Mouse (Mus musculus) erythroblast, embryonic 14.5 days (primary cell): Measurements from ENCODE around the gene Tfip11. TPM values are rescaled to one million over a fixed set of nuclear protein-coding genes. Genes with fewer than 3 reads are reported as not detected.
A peak's percentile ranks its signal among the peaks of the same experiment; 100 is the strongest.

Source experiments
- H3K27me3 ChIP-seq: 2 replicates; pipeline ENCODE4 v1.6.1; 2012; ENCODE audit warnings: inconsistent platforms; ENCODE audit not compliant: control insufficient read depth
- H3K36me3 ChIP-seq: 2 replicates; pipeline ENCODE4 v1.6.1; 2012; ENCODE audit warnings: mild to moderate bottlenecking, inconsistent platforms; ENCODE audit not compliant: control insufficient read depth
- H3K4me1 ChIP-seq: 2 replicates; pipeline ENCODE4 v1.6.1; 2012; ENCODE audit warnings: inconsistent platforms; ENCODE audit not compliant: control insufficient read depth
- H3K4me3 ChIP-seq: replicated peaks from 2 replicates; pipeline ENCODE3; 2012; ENCODE audit warnings: moderate library complexity, mild to moderate bottlenecking, inconsistent platforms
- H3K9me3 ChIP-seq: 2 replicates; pipeline ENCODE4 v1.6.1; 2012; ENCODE audit warnings: low read length, inconsistent platforms, mixed read lengths; ENCODE audit not compliant: control insufficient read depth
- GATA1 ChIP-seq: IDR thresholded peaks from 2 replicates; pipeline ENCODE4 v1.6.1; 2012; ENCODE audit warnings: low read length, inconsistent platforms, mixed read lengths
- TAL1 ChIP-seq: IDR thresholded peaks from 3 replicates; pipeline ENCODE4 v1.6.1; 2012; ENCODE audit warnings: low read length, inconsistent platforms, mixed read lengths
- polyA plus RNA-seq: library from polyadenylated mRNA; stranded (reverse); fragments of >175 nt; gene quantifications from 2 replicates; pipeline ENCODE4 v1.2.3, GENCODE M21; 2012

The Tfip11 gene
- 4.3 and 5.1 TPM in 2 replicates for polyA plus RNA-seq

DNA sequence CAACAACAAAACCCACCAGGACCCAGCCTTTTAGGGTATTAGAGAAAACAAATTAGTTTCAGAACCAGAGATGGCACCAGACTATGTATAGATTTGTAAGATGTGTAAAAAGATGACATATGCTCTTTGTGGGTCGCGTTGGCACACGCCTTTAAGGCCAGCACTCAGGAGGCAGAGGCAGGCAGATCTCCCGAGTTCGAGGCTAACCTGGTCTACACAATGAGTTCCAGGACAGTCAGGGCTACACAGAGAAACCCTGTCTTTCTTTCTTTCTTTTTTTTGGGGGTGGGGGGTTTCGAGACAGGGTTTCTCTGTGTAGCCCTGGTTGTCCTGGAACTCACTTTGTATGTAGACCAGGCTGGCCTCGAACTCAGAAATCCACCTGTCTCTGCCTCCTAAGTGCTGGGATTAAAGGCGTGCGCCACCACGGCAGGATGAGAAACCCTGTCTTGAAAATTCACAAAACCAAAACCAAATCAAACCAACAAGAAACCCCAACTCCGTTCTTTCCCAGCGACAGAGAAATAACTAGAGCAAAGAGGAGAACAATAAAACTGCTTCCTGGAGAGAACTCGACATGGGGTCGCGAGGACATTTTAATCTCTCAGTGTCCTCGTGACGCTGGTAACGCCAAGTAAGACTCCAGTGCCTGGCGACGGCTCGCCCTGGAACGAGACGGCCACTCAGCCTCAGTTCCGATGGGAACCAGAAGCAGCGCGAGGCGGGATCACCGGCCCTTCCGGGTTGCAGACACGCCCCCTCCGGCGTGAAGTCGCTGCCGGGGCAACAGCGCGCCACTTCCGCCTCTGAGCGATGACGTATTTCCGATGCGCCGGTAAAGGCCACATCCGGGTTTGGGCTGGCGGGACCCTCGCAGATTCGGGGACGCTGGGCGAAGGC, at the start of gene Tfip11:
TSS of gene Tfip11 (plus strand) at position 813 of the 900 bp plus-strand sequence.
- H3K4me1 ChIP-seq = peaks cover 44% of the 10 kb centered on the region
- H3K27me3 ChIP-seq = no peaks in the 10 kb centered on the region
- TF ChIP-seq GATA1 (no peak), TAL1 (no peak)
- peaks cover 33% of the 10 kb centered on the region for H3K36me3 ChIP-seq
- H3K4me3 ChIP-seq = peak within 1 kb of the TSS; percentile 80
- no peaks in the 10 kb centered on the region; the same call in 1 of the 2 replicates for H3K9me3 ChIP-seq

DNA sequence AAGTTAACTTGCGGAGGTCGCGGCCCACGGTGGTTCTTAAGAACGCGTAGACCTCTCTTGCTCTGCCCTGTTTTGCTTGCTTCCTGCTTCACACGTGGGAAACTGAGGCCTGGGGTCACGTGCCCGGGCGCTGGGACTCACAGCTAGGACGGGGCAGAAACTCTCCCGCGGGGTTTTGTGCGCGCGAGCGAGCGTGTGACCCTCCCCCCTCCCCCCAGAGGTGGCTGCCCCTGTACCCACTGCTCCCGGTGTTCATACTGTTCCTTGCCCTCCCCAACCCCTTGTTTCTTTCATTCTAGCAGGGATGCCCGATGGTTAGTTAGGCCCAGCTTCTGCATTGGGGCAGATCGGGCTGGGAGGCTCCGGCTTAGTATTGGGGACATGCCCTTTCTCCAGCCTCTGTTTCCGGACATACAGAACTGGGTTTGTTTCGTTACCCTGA, 49.2 kb upstream of the Tfip11 start:
- peak overlapping the region; percentile 85 for H3K4me3 ChIP-seq
- H3K27me3 ChIP-seq = no peaks in the 10 kb centered on the region
- H3K4me1 ChIP-seq = peaks cover 67% of the 10 kb centered on the region
- no peak for TF ChIP-seq TAL1
- TF ChIP-seq GATA1 = no peak
- no peaks in the 10 kb centered on the region; the same call in none of the 2 replicates for H3K36me3 ChIP-seq
- H3K9me3 ChIP-seq = no peaks in the 10 kb centered on the region

DNA sequence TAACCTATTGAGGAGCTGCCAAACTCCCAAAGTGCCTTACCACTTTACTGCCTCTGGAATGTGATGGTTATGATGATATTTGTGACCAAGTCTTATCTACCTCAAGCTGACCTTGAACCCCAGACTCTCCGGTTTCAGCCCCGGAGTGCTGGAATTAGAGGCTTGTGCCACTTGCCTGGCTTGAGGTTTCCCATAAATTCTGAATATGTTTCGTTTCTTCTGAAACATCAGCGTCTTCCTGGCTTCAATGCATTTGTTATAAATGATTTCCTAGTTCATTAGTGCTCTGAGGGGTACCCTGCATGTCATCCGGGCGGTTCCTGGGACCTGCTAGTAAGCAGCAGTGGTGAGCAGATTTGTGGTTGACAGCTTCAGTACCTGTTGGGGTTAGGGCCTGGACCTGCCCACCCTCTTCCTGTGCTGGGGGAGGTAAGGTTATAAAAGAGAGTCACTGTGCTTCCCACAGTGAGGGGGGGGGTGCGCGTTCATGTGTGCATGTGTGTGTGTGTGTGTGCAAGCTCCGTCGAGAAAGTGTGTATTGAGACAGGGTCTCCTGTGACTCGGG, 48.2 kb upstream of the Tfip11 start:
- Histone ChIP-seq H3K27me3 (no peaks in the 10 kb centered on the region), H3K36me3 (no peaks in the 10 kb centered on the region; the same call in none of the 2 replicates), H3K9me3 (no peaks in the 10 kb centered on the region), H3K4me3 (peak overlapping the region; percentile 85), H3K4me1 (peaks cover 74% of the 10 kb centered on the region)
- no peak for TF ChIP-seq TAL1

DNA sequence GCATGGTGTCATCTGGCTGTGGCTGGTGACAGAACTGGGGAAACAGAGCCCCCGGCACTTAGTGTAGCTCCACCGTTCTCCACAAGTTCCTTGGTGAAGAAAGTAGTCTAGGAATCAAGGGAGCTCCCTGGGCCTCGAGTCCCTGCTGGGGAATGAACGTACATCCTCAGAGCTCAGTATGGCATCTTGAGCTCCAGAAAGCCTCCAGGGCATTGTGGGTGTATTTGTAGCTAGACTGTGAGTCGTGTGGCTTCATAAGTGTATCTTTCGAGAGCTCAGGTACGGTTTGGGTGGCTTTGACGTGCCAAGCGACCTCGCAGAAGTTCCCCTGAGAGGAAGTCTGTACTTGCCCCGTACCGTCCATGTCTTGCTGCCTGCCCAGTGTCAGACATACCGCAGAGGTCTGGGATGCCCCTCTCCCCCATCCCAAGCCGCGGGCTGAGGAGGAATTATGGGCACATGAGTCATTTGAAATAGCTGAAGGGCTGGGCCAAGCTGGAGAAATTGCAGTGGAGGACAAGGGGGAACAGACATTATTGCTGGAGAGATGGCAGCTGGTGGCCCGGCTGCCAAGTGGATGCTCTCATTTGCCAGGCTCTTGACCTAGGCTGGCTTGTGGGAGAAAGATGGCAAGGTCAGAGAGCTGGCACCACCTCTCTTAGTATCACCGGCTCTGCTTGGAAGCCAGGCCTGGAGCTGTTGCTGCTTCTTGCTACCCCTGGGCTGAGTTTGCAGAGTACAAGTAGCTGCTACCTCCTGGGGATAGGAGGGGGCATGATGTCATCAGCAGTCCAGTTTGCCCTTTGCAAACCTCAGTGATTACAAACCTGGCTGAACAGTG, 46.8 kb upstream of the Tfip11 start:
- H3K9me3 ChIP-seq = no peaks in the 10 kb centered on the region
- TF ChIP-seq GATA1 (no peak), TAL1 (no peak)
- no peak overlapping the region for H3K4me3 ChIP-seq
- H3K36me3 ChIP-seq = peaks cover 2% of the 10 kb centered on the region
- H3K4me1 ChIP-seq = peaks cover 88% of the 10 kb centered on the region
- H3K27me3 ChIP-seq = no peaks in the 10 kb centered on the region

DNA sequence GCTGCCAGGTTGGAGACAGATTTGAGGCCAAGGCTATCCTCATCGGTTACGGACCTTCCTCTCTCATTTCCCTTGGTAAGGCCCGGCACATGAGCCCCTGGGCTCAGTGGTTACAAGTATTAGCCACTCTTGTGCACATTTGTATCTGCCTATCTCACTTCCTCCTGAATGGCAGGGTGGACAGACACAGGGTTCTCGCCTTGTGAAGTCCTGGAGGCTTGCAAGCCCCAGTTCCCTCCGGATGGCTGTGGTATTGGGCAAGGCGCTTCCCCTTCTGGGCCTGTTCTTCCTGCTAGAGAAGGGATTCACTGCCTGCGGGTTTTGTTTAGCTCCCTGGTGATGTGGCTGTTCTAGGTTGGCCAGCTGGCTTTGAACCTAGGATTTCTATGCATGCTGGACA, 46.0 kb upstream of the Tfip11 start:
- Histone ChIP-seq H3K36me3 (peaks cover 10% of the 10 kb centered on the region), H3K4me1 (peaks cover 92% of the 10 kb centered on the region), H3K4me3 (no peak overlapping the region)

DNA sequence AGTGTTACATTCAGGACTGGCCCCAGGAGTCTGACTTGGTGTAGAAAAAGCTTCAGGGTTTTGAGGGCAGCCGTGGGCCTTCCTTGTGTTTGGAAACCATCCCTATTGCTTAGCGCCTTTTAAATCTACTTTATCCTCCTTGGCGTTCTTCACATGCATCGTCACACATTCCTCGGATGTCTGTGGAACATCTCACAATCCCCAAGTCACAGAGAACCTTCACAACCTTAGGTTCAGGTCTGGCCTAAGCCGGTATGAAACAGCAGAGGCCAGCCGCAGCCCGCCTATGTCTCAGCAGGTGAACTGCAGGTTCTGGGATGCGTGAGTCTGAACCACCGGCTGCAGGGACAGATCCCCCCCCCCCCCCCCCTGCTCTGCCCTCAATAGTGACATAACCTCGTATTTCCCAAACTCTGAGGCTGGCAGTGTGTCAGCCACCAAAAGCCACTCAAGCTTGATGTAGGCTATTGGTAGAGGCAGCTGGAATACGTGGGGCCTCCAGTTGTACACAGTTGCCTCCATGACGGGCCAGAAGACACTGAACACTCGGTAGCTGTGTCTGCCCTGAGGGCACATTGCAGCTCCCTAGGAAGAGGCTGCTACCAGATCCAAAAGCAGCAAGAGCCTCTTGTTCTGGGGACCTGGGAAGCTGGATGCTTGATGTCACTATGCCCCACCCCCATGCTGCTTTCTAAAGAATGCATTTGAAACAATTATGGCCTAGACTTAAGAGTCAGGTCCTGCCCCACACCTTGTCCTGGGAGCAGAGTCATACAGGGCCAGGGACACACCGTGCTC, 45.1 kb upstream of the Tfip11 start:
- peaks cover 16% of the 10 kb centered on the region for H3K36me3 ChIP-seq
- no peaks in the 10 kb centered on the region for H3K9me3 ChIP-seq
- H3K27me3 ChIP-seq = no peaks in the 10 kb centered on the region
- no peak overlapping the region for H3K4me3 ChIP-seq
- TF ChIP-seq TAL1 (no peak), GATA1 (no peak)
- peaks cover 90% of the 10 kb centered on the region for H3K4me1 ChIP-seq

More for the DNA sequence above, 46.0 kb upstream of the Tfip11 start:
- Histone ChIP-seq H3K27me3 (no peaks in the 10 kb centered on the region), H3K9me3 (no peaks in the 10 kb centered on the region)
- no peak for TF ChIP-seq GATA1
- TF ChIP-seq TAL1 = no peak

DNA sequence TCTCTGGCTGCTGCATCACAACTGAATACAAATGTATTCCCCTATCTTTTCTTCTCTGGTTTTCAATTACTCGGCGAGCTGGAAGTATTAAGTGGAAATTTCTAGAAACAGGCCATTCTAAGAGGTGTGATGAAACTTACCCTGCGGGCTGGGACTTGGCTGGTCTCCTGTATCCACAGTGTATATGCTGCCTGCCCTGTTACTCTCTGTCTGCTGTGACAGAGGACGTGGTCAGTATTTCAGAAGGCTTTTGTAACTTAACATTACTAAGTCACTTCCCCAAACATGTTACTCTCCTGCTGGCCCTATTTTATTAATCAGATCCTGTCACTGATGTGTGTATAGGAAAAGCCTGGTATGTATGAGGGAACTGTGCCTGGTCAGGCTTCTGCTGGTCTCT, 44.5 kb upstream of the Tfip11 start:
- peaks cover 16% of the 10 kb centered on the region for H3K36me3 ChIP-seq
- no peak overlapping the region for H3K4me3 ChIP-seq
- no peaks in the 10 kb centered on the region for H3K9me3 ChIP-seq
- TF ChIP-seq GATA1 (no peak), TAL1 (no peak)
- H3K4me1 ChIP-seq = peaks cover 90% of the 10 kb centered on the region
- H3K27me3 ChIP-seq = no peaks in the 10 kb centered on the region

DNA sequence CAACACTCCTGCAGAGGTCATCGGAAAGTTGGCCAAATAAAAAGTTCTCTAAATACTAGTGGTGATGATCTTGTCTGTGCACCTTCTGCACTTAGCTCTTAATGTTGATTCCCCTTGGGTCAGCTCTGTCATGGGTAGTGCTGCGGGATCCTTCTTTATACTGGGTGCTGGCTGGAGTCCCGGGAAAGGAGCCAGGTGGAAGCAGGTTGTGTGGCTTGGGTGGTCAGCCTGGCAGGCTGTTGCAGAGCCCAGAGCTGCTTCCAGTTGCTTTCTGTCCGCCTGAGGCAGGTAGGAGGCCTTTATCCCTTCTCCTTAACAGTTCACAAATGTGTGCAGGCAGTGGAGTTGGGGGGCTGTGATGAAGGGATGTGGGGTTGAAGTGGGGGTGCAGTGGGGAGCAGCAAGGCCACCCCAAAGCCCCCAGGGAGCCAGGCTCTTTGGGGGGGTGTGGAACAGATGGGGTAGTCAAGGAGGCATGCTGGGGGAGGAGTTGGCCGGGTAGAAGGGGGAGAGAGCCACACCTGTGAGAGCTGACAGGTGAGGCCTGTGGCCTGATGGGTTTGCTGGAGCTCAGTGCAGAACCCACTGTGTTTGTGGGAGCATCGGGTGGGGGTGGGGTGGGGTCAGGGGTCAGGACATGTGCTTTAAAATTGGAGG, 43.9 kb upstream of the Tfip11 start:
- no peaks in the 10 kb centered on the region for H3K27me3 ChIP-seq
- H3K36me3 ChIP-seq = peaks cover 16% of the 10 kb centered on the region
- TF ChIP-seq GATA1 (no peak), TAL1 (no peak)
- no peak overlapping the region for H3K4me3 ChIP-seq
- peaks cover 90% of the 10 kb centered on the region for H3K4me1 ChIP-seq
- H3K9me3 ChIP-seq = no peaks in the 10 kb centered on the region
